Mouse (Mus musculus) stomach, postnatal 0 days (tissue): ENCODE measurements around the gene Rpl37a. TPM values are rescaled to one million over a fixed set of nuclear protein-coding genes. Genes with fewer than 3 reads are reported as not detected.
A peak's percentile ranks its signal among the peaks of the same experiment; 100 is the strongest.

Experiments used
- ATAC-seq: fragments of 200-750 bp; cut with Nextera tagmentation; 2 replicates; pipeline ENCODE4 v1.8.0; 2017; ENCODE audit not compliant: low FRiP score, low TSS enrichment
- DNase-seq: peaks from one replicate; pipeline ENCODE4 v3.0.0-alpha.2; 2016; ENCODE audit warnings: low spot score
- H3K27ac ChIP-seq: fragments of 300-500 bp; sonication (generic); replicated peaks from 2 replicates; pipeline ENCODE4 v1.5.1; 2014; ENCODE audit warnings: mild to moderate bottlenecking, control low read depth
- H3K27me3 ChIP-seq: fragments of 300-500 bp; sonication (generic); 2 replicates; pipeline ENCODE4 v1.6.1; 2014; ENCODE audit warnings: low read length; ENCODE audit not compliant: control insufficient read depth, insufficient read depth
- H3K36me3 ChIP-seq: fragments of 300-500 bp; sonication (generic); 2 replicates; pipeline ENCODE4 v1.6.1; 2014; ENCODE audit warnings: low read length, mixed read lengths; ENCODE audit not compliant: control insufficient read depth, insufficient read depth
- H3K4me1 ChIP-seq: fragments of 300-500 bp; sonication (generic); replicated peaks from 2 replicates; pipeline ENCODE4 v1.6.1; 2014; ENCODE audit warnings: antibody characterized with exemption; ENCODE audit not compliant: control insufficient read depth, insufficient read depth
- H3K4me2 ChIP-seq: fragments of 300-500 bp; sonication (generic); replicated peaks from 2 replicates; pipeline ENCODE4 v1.6.1; 2014; ENCODE audit warnings: low read depth, mild to moderate bottlenecking, control low read depth, moderate library complexity
- H3K4me3 ChIP-seq: fragments of 300-500 bp; sonication (generic); 2 replicates; pipeline ENCODE4 v1.5.1; 2014; ENCODE audit warnings: low read depth, low read length, control low read depth
- H3K9ac ChIP-seq: fragments of 300-500 bp; sonication (generic); 2 replicates; pipeline ENCODE4 v1.6.1; 2014; ENCODE audit warnings: mild to moderate bottlenecking, low read length, control low read depth, mixed read lengths
- H3K9me3 ChIP-seq: fragments of 300-500 bp; sonication (generic); 2 replicates; pipeline ENCODE4 v1.6.1; 2016; ENCODE audit warnings: low read length; ENCODE audit not compliant: control insufficient read depth
- CTCF ChIP-seq: IDR thresholded peaks from 2 replicates; pipeline ENCODE4 v1.5.1; 2016; ENCODE audit warnings: antibody characterized with exemption, low read depth, mild to moderate bottlenecking, moderate library complexity
- EP300 ChIP-seq: optimal IDR thresholded peaks from 2 replicates; pipeline ENCODE3; 2016; ENCODE audit warnings: antibody characterized with exemption
- WGBS: fragments of 180-500 bp; shearing (Covaris S2); extraction: QIAGEN DNeasy Blood & Tissue Kit; methylation state at CpG from one replicate; pipeline ENCODE4 v1.1.7; 2014; 5-methylcytosine and 5-hydroxymethylcytosine counted together
- polyA plus RNA-seq: library from polyadenylated mRNA; unstranded; fragments of >200 nt; fragmentation: Nextera tagmentation; extraction: Ambion mirVana; gene quantifications from 2 replicates; pipeline ENCODE4 v1.2.1, GENCODE M21; 2015

The Rpl37a gene
- polyA plus RNA-seq, 1 experiment from 2014 or later: 2,231 TPM

DNA sequence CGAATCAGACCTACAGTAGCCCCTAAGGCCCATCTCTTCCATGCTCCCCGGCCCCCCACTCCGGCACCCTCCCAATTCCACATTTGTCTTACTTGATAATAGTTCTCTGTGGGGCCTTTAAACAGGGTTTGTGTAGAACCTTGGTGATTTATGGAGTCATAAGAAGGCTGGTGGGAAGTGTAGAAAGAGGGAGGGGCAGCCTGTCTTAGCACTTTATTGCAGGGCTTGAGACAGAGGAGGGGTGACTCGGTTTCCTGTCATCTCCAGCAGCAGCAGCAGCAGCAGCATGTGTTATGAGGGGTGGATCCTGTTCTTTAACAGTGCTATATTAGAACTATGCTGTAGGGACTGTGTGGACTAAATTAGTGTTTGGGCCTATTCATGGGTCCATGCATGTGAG is 17.7 kb downstream of the Rpl37a start:
- no peak for DNase-seq

DNA sequence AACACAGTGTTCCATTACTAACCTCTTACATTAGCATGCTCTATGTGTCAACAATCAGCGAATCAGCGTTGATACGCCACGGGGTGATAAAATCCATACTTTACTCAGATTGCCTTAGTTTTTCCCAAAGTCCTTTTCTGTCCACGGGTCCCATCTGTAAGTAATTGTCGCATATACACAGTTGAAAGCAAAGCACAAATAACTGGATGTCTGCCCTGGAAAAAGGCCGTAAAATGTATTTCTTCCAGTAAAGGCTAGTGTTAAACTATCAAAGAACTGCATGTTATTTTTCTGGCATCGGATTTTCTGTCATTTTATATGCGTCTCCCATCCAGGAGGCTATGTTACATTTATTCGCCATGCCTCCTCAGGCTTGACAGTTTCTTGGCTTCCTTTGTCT is 19.0 kb downstream of the Rpl37a start:
- no peak for DNase-seq
- Histone ChIP-seq H3K4me2 (no peak overlapping the region), H3K36me3 (no peaks in the 10 kb centered on the region), H3K9me3 (no peaks in the 10 kb centered on the region), H3K27me3 (no peaks in the 10 kb centered on the region), H3K4me3 (no peak overlapping the region), H3K4me1 (no peaks in the 10 kb centered on the region), H3K27ac (no peak overlapping the region), H3K9ac (no peak overlapping the region)
- TF ChIP-seq EP300: no peak
- TF ChIP-seq CTCF: no peak
- 59% methylated on average over 10 of the region's 10 CpGs for WGBS
- ATAC-seq: no peak

More for the DNA sequence above, 17.7 kb downstream of the Rpl37a start:
- Histone ChIP-seq H3K27ac (no peak overlapping the region), H3K4me2 (no peak overlapping the region), H3K4me1 (no peaks in the 10 kb centered on the region), H3K4me3 (no peak overlapping the region), H3K36me3 (no peaks in the 10 kb centered on the region), H3K9ac (no peak overlapping the region), H3K9me3 (no peaks in the 10 kb centered on the region), H3K27me3 (no peaks in the 10 kb centered on the region)
- 67% methylated on average over 4 of the region's 4 CpGs for WGBS
- no peak for TF ChIP-seq CTCF
- no peak for TF ChIP-seq EP300
- no peak for ATAC-seq

DNA sequence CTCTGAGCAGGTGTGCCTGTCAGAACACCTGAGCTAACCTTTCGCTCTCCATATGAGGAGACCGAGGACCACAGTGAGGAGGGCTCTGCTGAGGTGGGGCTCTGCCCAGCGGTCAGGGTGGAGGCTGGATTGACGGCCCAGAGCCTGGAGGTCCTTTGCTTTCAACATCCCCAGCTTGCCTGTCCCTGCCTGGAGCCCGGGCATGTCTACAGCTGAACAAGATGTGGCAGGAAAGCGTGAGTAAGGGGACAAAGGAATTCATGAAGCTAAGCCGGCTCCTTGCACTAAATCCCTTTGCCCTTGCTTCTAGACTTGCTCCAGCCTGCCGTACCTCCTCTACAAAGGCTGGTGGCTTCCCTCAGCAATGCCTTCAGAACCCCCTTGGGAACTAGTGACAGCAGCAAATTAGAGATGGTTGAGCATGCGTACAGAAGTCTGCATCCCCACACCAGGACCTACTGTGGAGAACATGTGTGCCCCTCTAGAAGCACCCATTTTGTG is 22.2 kb downstream of the Rpl37a start:
- Histone ChIP-seq H3K9ac (no peak overlapping the region), H3K27me3 (no peaks in the 10 kb centered on the region), H3K4me3 (no peak overlapping the region), H3K9me3 (no peaks in the 10 kb centered on the region), H3K4me2 (no peak overlapping the region), H3K27ac (peak overlapping the region; percentile 69; the same call in 1 of the 2 replicates), H3K36me3 (no peaks in the 10 kb centered on the region), H3K4me1 (no peaks in the 10 kb centered on the region)
- peak; percentile 15; the same call in 1 of the 2 replicates for ATAC-seq
- 64% methylated on average over 9 of the region's 9 CpGs for WGBS
- no peak for DNase-seq
- TF ChIP-seq EP300 (no peak), CTCF (no peak)

DNA sequence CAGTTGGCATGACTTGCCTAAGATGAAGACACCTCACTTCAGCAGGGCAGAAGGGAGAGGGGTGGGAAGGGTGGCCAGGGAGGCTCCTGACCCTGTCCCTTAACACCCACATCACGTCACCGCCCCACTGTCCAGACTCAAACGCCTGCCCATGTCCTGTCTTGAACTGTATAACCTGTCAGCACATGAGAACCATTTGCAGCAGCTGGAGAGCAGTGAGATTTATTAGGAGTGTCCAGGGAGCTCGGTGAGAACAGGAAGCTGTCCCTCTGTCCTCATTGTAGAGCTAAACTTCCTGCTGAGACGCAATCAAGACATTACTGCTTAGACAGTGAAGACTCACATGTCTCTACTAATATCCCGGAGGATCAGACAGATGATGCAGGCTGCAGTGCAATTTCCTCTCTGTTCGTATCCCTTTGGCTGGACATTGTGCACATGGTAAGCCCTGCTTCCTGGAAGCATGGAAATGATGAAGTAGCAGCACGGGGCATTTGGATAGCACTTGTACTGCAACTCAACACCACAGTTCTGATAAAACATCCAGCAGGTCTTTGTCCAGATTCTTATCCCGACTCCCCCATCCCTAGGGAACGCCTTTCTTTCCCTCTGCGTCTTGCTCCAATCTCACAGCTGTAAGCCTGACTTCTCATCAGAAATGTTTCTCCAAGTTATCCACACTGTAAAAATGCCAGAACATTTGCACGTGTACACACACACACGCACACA is 25.5 kb downstream of the Rpl37a start:
- Histone ChIP-seq H3K27ac (peak overlapping the region; percentile 8; the same call in 1 of the 2 replicates), H3K36me3 (no peaks in the 10 kb centered on the region), H3K9ac (no peak overlapping the region), H3K9me3 (no peaks in the 10 kb centered on the region), H3K4me1 (no peaks in the 10 kb centered on the region; the same call in 1 of the 2 replicates), H3K27me3 (no peaks in the 10 kb centered on the region), H3K4me2 (no peak overlapping the region), H3K4me3 (no peak overlapping the region)
- TF ChIP-seq CTCF: no peak
- TF ChIP-seq EP300: no peak
- DNase-seq: no peak
- ATAC-seq: no peak
- WGBS: 38% methylated on average over 13 of the region's 13 CpGs

DNA sequence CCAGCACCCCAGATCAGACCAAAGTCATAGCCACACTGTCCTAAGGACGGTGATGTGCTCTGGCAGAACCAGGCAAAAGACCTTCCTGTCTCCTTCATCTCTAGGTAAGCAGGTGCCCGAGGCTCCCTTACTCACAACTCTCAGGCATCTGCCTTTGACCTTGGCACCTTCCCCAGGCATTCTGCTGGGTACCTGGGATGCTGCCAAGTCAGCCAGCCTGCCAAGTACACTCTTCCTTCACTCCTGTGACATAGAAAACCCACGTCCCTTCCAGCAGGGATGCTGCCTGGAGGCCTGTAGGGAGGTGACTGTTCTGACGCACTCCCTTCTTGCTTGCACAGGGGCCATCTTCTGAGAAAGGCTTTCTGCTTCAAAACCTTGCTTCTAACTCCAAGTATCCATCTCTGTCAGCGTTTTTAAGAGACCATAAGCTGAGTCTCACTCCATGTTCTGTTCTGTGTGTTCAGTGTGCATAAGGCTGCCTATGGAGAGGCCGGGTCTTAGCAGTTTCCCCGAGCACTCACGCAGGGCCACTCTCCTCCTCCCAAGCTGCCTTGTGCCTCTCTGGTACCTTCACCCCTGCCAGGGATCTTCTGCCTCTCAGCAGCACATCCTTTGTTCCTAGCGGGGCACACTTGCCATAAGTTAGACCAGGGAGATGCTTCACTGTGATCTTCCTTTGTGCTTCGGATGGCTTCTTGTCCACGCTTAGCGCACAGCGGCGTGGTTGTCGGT is 28.0 kb downstream of the Rpl37a start:
- DNase-seq: no peak
- H3K27me3 ChIP-seq: no peaks in the 10 kb centered on the region
- no peaks in the 10 kb centered on the region; the same call in 1 of the 2 replicates for H3K4me1 ChIP-seq
- no peaks in the 10 kb centered on the region for H3K9me3 ChIP-seq
- no peak overlapping the region for H3K4me3 ChIP-seq
- ATAC-seq: no peak
- no peak overlapping the region for H3K9ac ChIP-seq
- WGBS: 69% methylated on average over 15 of the region's 15 CpGs
- peak overlapping the region; percentile 49; the same call in 1 of the 2 replicates for H3K27ac ChIP-seq
- no peaks in the 10 kb centered on the region for H3K36me3 ChIP-seq
- TF ChIP-seq EP300 (no peak), CTCF (no peak)
- no peak overlapping the region for H3K4me2 ChIP-seq
